Mouse (Mus musculus) MEL (cell line): Measurements from ENCODE around the gene Fbxo24. TPM values are rescaled to one million over a fixed set of nuclear protein-coding genes. Genes with fewer than 3 reads are reported as not detected.

Experiments
- DNase-seq: peaks from one replicate; pipeline ENCODE4 v3.0.0; 2011; ENCODE audit warnings: low read depth, low spot score
- H3K27ac ChIP-seq: 2 replicates; pipeline ENCODE4 v1.5.1; 2012; ENCODE audit warnings: low read depth, mild to moderate bottlenecking, control low read depth, low read length, moderate library complexity; ENCODE audit not compliant: control insufficient read depth
- H3K27me3 ChIP-seq, 2 experiments: fragments of 150-350 bp in 1 of 2; sonication (generic) in 1 of 2; 2 replicates each; pipeline ENCODE4 v1.6.1; 2012; ENCODE audit warnings: low read length in 2 of 2, mild to moderate bottlenecking in 2 of 2, improper control_type of control experiment in 1 of 2, moderate library complexity in 1 of 2; ENCODE audit not compliant: insufficient read depth in 2 of 2, control insufficient read depth in 1 of 2
- H3K36me3 ChIP-seq, 2 experiments: 2 replicates each; pipeline ENCODE4 v1.6.1; 2012 to 2014; ENCODE audit warnings: low read length in 2 of 2, improper control_type of control experiment in 1 of 2, inconsistent platforms in 1 of 2, mild to moderate bottlenecking in 1 of 2; ENCODE audit not compliant: insufficient read depth in 2 of 2, control insufficient read depth in 1 of 2
- H3K4me1 ChIP-seq, 2 experiments: fragments of 150-350 bp in 1 of 2; sonication (generic) in 1 of 2; 2 replicates each; pipeline ENCODE4 v1.6.1; 2012; ENCODE audit warnings: low read length in 2 of 2, improper control_type of control experiment in 1 of 2, mild to moderate bottlenecking in 1 of 2; ENCODE audit not compliant: insufficient read depth in 2 of 2, control insufficient read depth in 1 of 2
- H3K4me3 ChIP-seq, 2 experiments: fragments of 150-350 bp in 1 of 2; sonication (generic) in 1 of 2; 2 replicates each; pipeline ENCODE4 v1.5.1; 2012; ENCODE audit warnings: low read depth in 2 of 2, low read length in 2 of 2, mild to moderate bottlenecking in 2 of 2, moderate library complexity in 2 of 2, control low read depth in 1 of 2, improper control_type of control experiment in 1 of 2; ENCODE audit not compliant: control insufficient read depth in 1 of 2, insufficient read depth in 1 of 2
- H3K79me2 ChIP-seq: 2 replicates; pipeline ENCODE4 v1.6.1; 2012; ENCODE audit warnings: mild to moderate bottlenecking, low read length, moderate library complexity; ENCODE audit not compliant: control insufficient read depth, poor library complexity, insufficient read depth
- H3K9ac ChIP-seq: 2 replicates; pipeline ENCODE4 v1.6.1; 2012; ENCODE audit warnings: low read depth, mild to moderate bottlenecking, control low read depth, low read length, moderate library complexity; ENCODE audit not compliant: control insufficient read depth, poor library complexity, severe bottlenecking
- H3K9me3 ChIP-seq: fragments of 150-350 bp; sonication (generic); replicated peaks from 2 replicates; pipeline ENCODE4 v1.6.1; 2012; ENCODE audit warnings: mild to moderate bottlenecking, low read length, improper control_type of control experiment, moderate library complexity; ENCODE audit not compliant: insufficient read depth
- BHLHE40 ChIP-seq: IDR thresholded peaks from 2 replicates; pipeline ENCODE4 v1.6.1; 2012; ENCODE audit warnings: low read depth, mild to moderate bottlenecking, inconsistent platforms, low read length, improper control_type of control experiment, borderline replicate concordance
- CHD1 ChIP-seq: IDR thresholded peaks from 2 replicates; pipeline ENCODE4 v1.6.1; 2012; ENCODE audit warnings: low read depth, mild to moderate bottlenecking, inconsistent platforms, low read length, improper control_type of control experiment
- CHD2 ChIP-seq: IDR thresholded peaks from 2 replicates; pipeline ENCODE4 v1.6.1; 2011; ENCODE audit warnings: low read length, improper control_type of control experiment
- CTCF ChIP-seq, 3 experiments: IDR thresholded peaks in 2 of 3; conservative IDR thresholded peaks in 1 of 3; 2 replicates each; pipeline ENCODE4 v1.5.1; 2011 to 2012; ENCODE audit warnings: low read length in 3 of 3, low read depth in 2 of 3, mild to moderate bottlenecking in 2 of 3, improper control_type of control experiment in 1 of 3, inconsistent platforms in 1 of 3, mixed read lengths in 1 of 3, moderate library complexity in 1 of 3; ENCODE audit not compliant: control insufficient read depth in 1 of 3, insufficient read depth in 1 of 3, poor library complexity in 1 of 3, severe bottlenecking in 1 of 3
- ELF1 ChIP-seq: IDR thresholded peaks from 2 replicates; pipeline ENCODE4 v1.6.1; 2014; ENCODE audit warnings: low read depth, mild to moderate bottlenecking, inconsistent platforms, low read length, improper control_type of control experiment, moderate library complexity
- EP300 ChIP-seq, 2 experiments: IDR thresholded peaks; 2 replicates each; pipeline ENCODE4 v1.6.1; 2011; ENCODE audit warnings: improper control_type of control experiment in 2 of 2, low read length in 2 of 2, low read depth in 1 of 2, mild to moderate bottlenecking in 1 of 2
- ETS1 ChIP-seq: IDR thresholded peaks from 2 replicates; pipeline ENCODE4 v1.6.1; 2012; ENCODE audit warnings: low read depth, mild to moderate bottlenecking, inconsistent platforms, low read length, improper control_type of control experiment, moderate library complexity
- JUND ChIP-seq: IDR thresholded peaks from 2 replicates; pipeline ENCODE4 v1.6.1; 2011; ENCODE audit warnings: low read depth, mild to moderate bottlenecking, improper control_type of control experiment, low read length
- KAT2A ChIP-seq: conservative IDR thresholded peaks from 2 replicates; pipeline ENCODE4 v1.6.1; 2012; ENCODE audit warnings: low read depth, low read length, improper control_type of control experiment, inconsistent platforms
- MAFK ChIP-seq: IDR thresholded peaks from 2 replicates; pipeline ENCODE4 v1.6.1; 2011; ENCODE audit warnings: low read depth, mild to moderate bottlenecking, low read length, improper control_type of control experiment, borderline replicate concordance
- MAX ChIP-seq: IDR thresholded peaks from 2 replicates; pipeline ENCODE4 v1.6.1; 2011; ENCODE audit warnings: low read length, improper control_type of control experiment
- MEF2A ChIP-seq: IDR thresholded peaks from 2 replicates; pipeline ENCODE4 v1.6.1; 2014; ENCODE audit warnings: low read depth, mild to moderate bottlenecking, inconsistent platforms, low read length, improper control_type of control experiment; ENCODE audit not compliant: poor library complexity, insufficient replicate concordance, severe bottlenecking; ENCODE audit errors: extremely low read depth
- MYB ChIP-seq: IDR thresholded peaks from 2 replicates; pipeline ENCODE4 v1.6.1; 2011; ENCODE audit warnings: mild to moderate bottlenecking, low read depth, low read length, improper control_type of control experiment
- MYC ChIP-seq: IDR thresholded peaks from 2 replicates; pipeline ENCODE4 v1.6.1; 2011; ENCODE audit warnings: low read depth, mild to moderate bottlenecking, low read length, improper control_type of control experiment, moderate library complexity
- NELFE ChIP-seq: IDR thresholded peaks from 2 replicates; pipeline ENCODE4 v1.6.1; 2011; ENCODE audit warnings: low read depth, low read length, improper control_type of control experiment
- NRF1 ChIP-seq: IDR thresholded peaks from 2 replicates; pipeline ENCODE4 v1.6.1; 2014; ENCODE audit warnings: low read depth, mild to moderate bottlenecking, inconsistent platforms, low read length, improper control_type of control experiment, moderate library complexity; ENCODE audit not compliant: poor library complexity, insufficient read depth, severe bottlenecking
- POLR2AphosphoS2 ChIP-seq: IDR thresholded peaks from 2 replicates; pipeline ENCODE4 v1.6.1; 2011; ENCODE audit warnings: low read length, improper control_type of control experiment
- POLR2AphosphoS5 ChIP-seq: IDR thresholded peaks from 2 replicates; pipeline ENCODE4 v1.6.1; 2012; ENCODE audit warnings: low read depth, borderline replicate concordance, mild to moderate bottlenecking, inconsistent platforms, low read length, moderate library complexity, mixed read lengths
- RAD21 ChIP-seq: IDR thresholded peaks from 2 replicates; pipeline ENCODE4 v1.6.1; 2011; ENCODE audit warnings: mild to moderate bottlenecking, low read depth, low read length, improper control_type of control experiment
- SMC3 ChIP-seq: IDR thresholded peaks from 2 replicates; pipeline ENCODE4 v1.6.1; 2011; ENCODE audit warnings: low read depth, low read length, improper control_type of control experiment
- TAL1 ChIP-seq: IDR thresholded peaks from 2 replicates; pipeline ENCODE4 v1.6.1; 2012; ENCODE audit warnings: mild to moderate bottlenecking, inconsistent platforms, low read length, moderate library complexity, mixed read lengths
- TBP ChIP-seq: IDR thresholded peaks from 2 replicates; pipeline ENCODE4 v1.8.0; 2011; ENCODE audit warnings: low read depth, low read length, improper control_type of control experiment
- UBTF ChIP-seq: IDR thresholded peaks from 2 replicates; pipeline ENCODE4 v1.6.1; 2012; ENCODE audit warnings: low read depth, mild to moderate bottlenecking, inconsistent platforms, low read length, improper control_type of control experiment, moderate library complexity, borderline replicate concordance; ENCODE audit not compliant: insufficient read depth
- USF2 ChIP-seq, 2 experiments: IDR thresholded peaks; 2 replicates each; pipeline ENCODE4 v1.6.1; 2011 to 2012; ENCODE audit warnings: improper control_type of control experiment in 2 of 2, low read length in 2 of 2, borderline replicate concordance in 1 of 2, inconsistent platforms in 1 of 2, low read depth in 1 of 2, mild to moderate bottlenecking in 1 of 2; ENCODE audit not compliant: insufficient read depth in 1 of 2
- ZC3H11A ChIP-seq: IDR thresholded peaks from 2 replicates; pipeline ENCODE4 v1.6.1; 2012; ENCODE audit warnings: low read depth, mild to moderate bottlenecking, inconsistent platforms, low read length, improper control_type of control experiment
- ZNF384 ChIP-seq: IDR thresholded peaks from 2 replicates; pipeline ENCODE4 v1.6.1; 2012; ENCODE audit warnings: low read depth, mild to moderate bottlenecking, inconsistent platforms, low read length, improper control_type of control experiment
- polyA plus RNA-seq, 2 experiments: library from polyadenylated mRNA; stranded (reverse) in 1 of 2; unstranded in 1 of 2; fragments of >175 nt in 1 of 2; fragments of >200 nt in 1 of 2; gene quantifications; 2 replicates each; pipeline versions ENCODE4 v1.2.1 to v1.2.4; 2012; ENCODE audit warnings: low replicate concordance in 2 of 2, low read depth in 1 of 2; ENCODE audit not compliant: insufficient read length in 2 of 2, insufficient read depth in 1 of 2, missing spikeins in 1 of 2
- total RNA-seq: library from RNA; depleted of rRNA; stranded (reverse); fragments of 300-350 nt; gene quantifications from 2 replicates; pipeline ENCODE4 v1.2.3, GENCODE M21; 2012

Fbxo24 gene
- total and polyA plus RNA-seq, 3 experiments: 0.42 to 0.46 TPM; not detected in 1

DNA sequence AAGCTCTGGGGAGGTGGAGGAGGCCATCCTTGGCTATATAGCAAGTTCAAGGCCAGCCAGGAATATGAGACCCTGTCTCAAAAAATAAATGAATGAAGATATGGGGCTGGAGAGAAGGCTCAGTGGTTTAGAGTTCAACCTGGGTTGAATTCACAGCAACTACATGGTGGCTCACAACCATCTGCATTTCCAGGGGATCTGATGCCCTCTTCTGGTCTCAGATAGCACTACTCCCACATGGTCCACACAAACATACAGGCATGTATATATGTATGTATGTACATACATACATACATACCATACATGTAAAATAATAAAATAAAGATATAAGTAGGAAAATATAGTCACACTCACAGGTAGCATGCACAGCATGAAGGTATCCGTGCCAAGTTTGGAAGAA, 41.4 kb upstream of the Fbxo24 start:
- Histone ChIP-seq H3K27me3 (no peaks in the 10 kb centered on the region), H3K27ac (no peak overlapping the region), H3K4me1 (peaks cover 10 to 31% of the 10 kb centered on the region in 2 experiments), H3K9ac (no peak overlapping the region), H3K36me3 (peaks cover 12 to 21% of the 10 kb centered on the region in 2 experiments), H3K79me2 (peaks cover 21% of the 10 kb centered on the region), H3K9me3 (no peaks in the 10 kb centered on the region), H3K4me3 (no peak overlapping the region)
- TF ChIP-seq UBTF: no peak
- no peak for TF ChIP-seq KAT2A
- TF ChIP-seq TBP: no peak
- TF ChIP-seq NRF1: no peak
- TF ChIP-seq ZC3H11A: 0 out of 2 replicates have a peak, but pooled peaks have one; percentile 8
- TF ChIP-seq RAD21: peak; percentile 29
- TF ChIP-seq CTCF (IDR thresholded peaks at IDR 0.05 in 2 of 3, conservative IDR thresholded peaks at IDR 0.05 in 1 of 3; ENCODE audit: control insufficient read depth in 1 of 3, insufficient read depth in 1 of 3, low read depth in 2 of 3, low read length in 3 of 3, poor library complexity in 1 of 3, severe bottlenecking in 1 of 3): peak; percentile 36 to 51 (median 46)
- TF ChIP-seq POLR2AphosphoS5: no peak
- no peak for TF ChIP-seq CHD1
- no peak for TF ChIP-seq TAL1
- TF ChIP-seq MAX: no peak
- TF ChIP-seq MEF2A: no peak
- TF ChIP-seq USF2 (IDR thresholded peaks at IDR 0.05; ENCODE audit: borderline replicate concordance in 1 of 2, insufficient read depth in 1 of 2, low read depth in 1 of 2, low read length in 2 of 2): no peak
- no peak for TF ChIP-seq POLR2AphosphoS2
- no peak for TF ChIP-seq MYB
- TF ChIP-seq ETS1: no peak
- TF ChIP-seq MYC: no peak
- TF ChIP-seq MAFK: no peak
- TF ChIP-seq EP300 (IDR thresholded peaks at IDR 0.05; ENCODE audit: low read depth in 1 of 2, low read length in 2 of 2): no peak
- peak; percentile 42 for TF ChIP-seq SMC3
- TF ChIP-seq NELFE: no peak
- TF ChIP-seq ELF1: no peak
- TF ChIP-seq BHLHE40: no peak
- no peak for TF ChIP-seq JUND
- no peak for TF ChIP-seq ZNF384
- TF ChIP-seq CHD2: no peak
- peak; percentile 55 for DNase-seq
